Mouse (Mus musculus): ENCODE data around the gene Fbln2. TPM values are rescaled to one million over a fixed set of nuclear protein-coding genes. Genes with fewer than 3 reads are reported as not detected.

The Fbln2 gene
- total RNA-seq, 1 experiment from 2014 or later = not detected

DNA sequence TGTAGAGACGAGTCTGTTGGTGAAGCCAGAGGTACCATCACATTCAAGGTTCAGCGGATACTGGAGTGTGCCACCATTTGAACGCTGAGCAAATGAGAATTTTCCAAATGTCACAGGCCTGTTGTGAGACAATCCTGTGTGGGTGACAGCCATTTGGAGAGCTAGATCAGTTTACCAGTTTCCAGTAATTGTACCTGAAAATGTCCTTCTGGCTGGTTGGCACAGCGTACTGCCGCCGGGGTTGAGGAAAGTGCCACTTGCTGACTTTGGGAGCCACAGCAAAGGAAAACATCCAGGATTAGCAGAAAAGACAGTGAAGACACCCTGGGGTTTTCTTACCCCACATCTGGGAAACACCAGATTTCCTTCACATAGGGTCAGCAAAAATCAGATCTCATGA, 22.3 kb upstream of the Fbln2 start:
- ATAC-seq (ENCODE audit: extremely low read depth, insufficient number of reproducible peaks, low FRiP score, poor library complexity, severe bottlenecking) = no peak

DNA sequence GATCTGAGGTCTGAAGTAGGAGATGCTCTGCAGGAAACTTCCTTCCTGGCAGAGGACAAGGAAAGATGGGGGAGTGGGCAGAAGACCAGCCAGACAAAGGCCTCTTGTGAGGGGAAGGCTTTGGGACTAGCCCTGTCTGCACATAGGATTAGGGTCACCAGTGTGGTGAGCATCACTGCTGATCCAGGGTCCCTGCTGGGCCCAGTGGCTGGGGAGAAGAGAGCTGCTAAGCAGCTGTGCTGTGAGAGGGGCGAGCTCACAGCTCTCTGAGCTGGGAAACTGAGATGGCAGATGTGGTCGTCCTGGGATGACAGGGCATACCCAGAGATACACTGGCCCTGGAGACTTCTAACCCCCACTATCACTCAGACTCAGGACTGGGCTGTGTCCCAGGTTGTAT, 20.8 kb upstream of the Fbln2 start:
- ATAC-seq (ENCODE audit: extremely low read depth, insufficient number of reproducible peaks, low FRiP score, poor library complexity, severe bottlenecking) = no peak

DNA sequence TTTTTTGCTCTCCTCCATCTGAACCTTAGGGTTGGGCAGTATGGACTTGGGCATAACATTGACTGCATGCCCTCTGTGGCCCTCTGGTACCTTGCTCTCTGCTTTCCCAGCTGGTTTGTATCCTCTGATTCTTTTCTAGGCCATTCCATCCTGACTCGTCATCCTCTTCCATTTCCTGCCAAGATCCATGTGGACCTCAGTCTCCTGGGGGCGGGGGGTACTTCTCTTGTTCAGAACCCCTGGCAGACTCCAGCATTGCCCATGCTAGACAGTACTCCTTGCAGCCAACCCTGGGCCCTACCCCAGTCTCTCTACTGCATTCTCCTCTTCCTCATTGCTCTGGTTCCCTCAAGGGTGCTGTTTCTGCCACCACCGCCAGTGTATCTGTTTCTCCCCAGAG, 19.8 kb upstream of the Fbln2 start:
- no peak for ATAC-seq (ENCODE audit: extremely low read depth, insufficient number of reproducible peaks, low FRiP score, poor library complexity, severe bottlenecking)

DNA sequence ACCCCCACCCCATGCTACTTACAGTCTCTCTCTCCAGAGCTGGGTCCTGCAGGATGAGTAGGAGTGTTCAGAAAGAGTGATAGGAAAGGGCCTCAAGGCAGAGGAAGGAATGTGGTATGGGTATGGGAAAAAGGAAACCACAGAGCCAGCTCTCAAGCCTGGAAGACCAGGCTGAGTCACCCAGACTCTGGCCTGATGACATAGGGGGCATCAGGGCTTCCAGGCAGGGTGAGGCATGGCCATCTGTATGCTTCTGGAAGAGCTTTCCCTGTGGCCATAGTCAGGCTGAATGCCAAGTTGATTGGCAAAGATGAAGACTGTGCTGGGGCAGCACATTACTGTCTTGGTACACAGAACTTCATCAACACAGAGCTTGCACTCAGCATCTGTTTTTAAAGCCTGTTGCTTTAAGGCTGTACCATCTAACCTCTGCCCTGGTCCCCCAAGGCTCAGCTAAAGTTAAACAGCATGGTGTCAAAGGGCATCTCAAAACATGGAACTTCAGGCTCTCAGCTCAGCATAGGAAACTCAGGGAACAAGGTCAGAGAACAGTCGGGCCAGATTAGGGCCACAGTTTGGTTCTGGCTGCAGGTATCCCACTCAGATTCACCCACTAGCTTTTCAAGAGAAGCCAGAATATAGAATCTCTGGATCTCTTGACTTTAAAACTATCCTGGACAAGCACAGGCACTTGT, 19.3 kb upstream of the Fbln2 start:
- no peak for ATAC-seq (ENCODE audit: extremely low read depth, insufficient number of reproducible peaks, low FRiP score, poor library complexity, severe bottlenecking)

DNA sequence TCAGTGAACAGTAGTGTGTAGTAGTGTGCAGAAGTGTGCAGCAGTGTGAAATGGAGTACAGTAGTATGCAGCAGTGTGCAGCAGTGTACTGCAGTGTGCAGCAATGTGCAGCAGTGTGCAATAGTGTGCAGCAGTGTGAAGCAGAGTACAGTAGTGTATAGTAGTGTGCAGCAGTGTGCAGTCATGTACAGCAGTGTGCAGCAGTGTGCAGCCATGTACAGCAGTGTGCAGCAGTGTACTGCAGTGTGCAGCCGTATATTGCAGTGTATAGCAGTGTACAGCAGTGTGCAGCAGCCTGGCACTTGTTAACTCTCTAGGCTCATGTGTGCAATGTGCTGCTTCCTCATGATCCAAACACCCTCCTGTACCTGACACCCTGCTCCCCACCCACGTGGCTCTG, 13.8 kb upstream of the Fbln2 start:
- no peak for ATAC-seq (ENCODE audit: extremely low read depth, insufficient number of reproducible peaks, low FRiP score, poor library complexity, severe bottlenecking)

DNA sequence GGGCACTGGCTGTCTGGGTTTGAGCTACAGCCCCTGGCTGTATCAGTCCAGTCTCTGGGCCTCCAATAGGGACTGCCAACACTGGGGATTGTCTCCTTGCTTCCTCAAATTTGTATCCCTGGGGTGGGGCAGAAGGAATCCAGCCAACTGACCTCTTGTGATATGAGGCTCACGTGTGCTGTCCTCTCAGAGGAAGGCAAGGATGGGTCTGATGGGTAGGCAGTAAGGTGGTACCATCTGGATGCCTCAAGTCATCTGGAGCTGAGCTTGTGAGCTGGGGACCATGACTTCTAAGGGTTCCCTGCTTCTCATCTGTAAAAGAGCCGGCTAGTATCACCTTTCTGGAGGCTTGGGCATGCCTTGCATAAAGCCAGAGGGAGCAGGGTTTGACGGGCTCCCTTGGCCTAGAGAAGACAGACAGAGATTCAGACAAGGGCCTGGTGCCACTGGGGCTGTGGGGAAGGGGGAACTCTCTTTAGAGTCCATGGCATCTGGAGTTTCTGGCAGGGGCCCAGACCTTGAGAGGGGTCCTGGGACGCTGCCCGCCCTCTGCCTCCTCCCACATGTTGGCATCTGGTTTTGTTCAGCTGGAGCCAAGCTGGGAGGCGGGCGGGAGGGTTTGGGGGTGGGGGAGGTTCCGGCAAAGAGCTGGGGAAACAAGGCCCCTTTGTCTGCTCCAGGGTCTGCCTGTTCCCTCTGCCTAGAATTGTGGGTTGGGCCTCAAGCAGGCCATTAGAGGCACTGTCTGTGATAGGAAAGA, 11.6 kb upstream of the Fbln2 start:
- ATAC-seq (ENCODE audit: extremely low read depth, insufficient number of reproducible peaks, low FRiP score, poor library complexity, severe bottlenecking) = no peak

DNA sequence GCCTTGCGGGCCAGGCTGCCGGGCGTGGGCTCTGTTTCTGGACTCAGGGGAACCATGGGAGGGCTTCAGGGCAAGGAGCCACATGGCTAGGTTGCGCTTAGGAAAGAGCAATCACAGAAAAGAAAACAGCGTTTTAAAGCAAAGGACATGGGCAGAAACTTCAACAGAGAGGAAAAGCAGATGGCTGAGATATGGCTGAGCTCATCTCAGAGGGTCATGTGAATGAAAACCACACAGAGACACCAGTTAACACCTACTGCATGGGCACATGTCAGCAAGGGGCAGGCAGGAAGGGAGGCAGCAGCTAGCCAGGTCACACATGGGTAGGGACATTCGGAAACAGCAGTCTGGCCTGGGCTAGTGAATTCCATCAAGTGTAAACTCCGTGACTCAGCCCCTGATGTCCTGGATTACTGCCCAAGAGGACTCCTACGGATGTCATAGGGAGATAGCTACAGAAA, 10.3 kb upstream of the Fbln2 start:
- ATAC-seq (ENCODE audit: extremely low read depth, insufficient number of reproducible peaks, low FRiP score, poor library complexity, severe bottlenecking) = no peak

DNA sequence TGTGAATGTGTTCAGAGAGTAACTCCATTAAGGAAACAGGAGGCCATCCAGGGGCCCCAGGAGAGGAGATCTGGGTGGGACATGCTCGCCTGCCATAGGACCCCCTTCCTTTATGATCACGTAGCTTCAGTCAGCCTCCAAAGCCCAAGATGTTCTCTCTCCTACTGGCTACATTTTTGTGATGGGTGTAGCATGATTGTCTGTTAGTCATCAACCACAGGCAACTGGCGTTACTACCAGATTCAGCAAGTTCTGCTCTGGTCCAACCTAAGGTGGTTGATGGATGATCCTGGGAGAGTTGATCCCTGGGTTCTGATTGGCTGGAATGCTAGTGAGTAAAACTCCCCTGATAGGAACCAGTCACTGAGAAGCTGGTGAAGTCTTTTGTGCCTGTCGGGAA, 9.7 kb upstream of the Fbln2 start:
- no peak for ATAC-seq (ENCODE audit: extremely low read depth, insufficient number of reproducible peaks, low FRiP score, poor library complexity, severe bottlenecking)

DNA sequence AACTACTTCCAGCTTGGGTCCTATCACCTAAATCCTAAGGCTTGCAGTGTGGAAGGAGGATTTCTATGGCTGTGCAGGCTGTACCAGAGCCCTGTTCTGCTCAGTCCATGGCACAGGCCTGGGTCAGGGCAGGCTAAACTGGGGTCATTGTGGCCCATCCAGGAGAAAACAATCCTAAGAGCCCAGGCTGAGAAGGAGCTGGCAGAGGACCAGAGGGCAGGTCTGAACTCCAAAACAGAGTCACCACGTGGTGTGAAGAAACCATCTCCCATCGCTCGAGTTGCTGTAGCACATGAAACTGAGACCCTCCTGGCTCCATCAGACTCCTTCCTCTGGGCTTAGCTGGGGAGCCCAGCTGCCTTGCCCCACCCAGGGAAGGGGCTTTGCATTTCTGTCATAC, 6.9 kb upstream of the Fbln2 start:
- no peak for ATAC-seq (ENCODE audit: extremely low read depth, insufficient number of reproducible peaks, low FRiP score, poor library complexity, severe bottlenecking)

DNA sequence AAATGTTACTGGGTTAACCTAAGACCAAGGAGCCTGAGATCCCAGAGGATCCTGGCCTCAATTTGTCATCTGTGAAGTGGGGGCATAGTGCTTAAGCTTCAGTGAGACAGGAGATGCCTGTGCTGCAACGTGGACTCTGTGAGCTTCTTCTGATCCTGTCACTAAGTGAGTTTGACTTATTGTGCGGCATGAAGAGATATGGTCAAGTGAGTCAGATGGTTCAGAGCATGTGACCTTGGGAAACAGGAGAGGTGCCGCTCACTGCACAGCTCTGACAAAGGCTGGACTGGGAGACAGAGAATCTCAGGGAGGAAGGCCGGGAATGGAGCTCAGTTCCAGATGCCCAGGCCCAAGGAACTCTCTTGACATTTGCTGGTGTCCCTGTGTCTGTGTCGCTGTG, 6.5 kb upstream of the Fbln2 start:
- ATAC-seq (ENCODE audit: extremely low read depth, insufficient number of reproducible peaks, low FRiP score, poor library complexity, severe bottlenecking) = no peak

DNA sequence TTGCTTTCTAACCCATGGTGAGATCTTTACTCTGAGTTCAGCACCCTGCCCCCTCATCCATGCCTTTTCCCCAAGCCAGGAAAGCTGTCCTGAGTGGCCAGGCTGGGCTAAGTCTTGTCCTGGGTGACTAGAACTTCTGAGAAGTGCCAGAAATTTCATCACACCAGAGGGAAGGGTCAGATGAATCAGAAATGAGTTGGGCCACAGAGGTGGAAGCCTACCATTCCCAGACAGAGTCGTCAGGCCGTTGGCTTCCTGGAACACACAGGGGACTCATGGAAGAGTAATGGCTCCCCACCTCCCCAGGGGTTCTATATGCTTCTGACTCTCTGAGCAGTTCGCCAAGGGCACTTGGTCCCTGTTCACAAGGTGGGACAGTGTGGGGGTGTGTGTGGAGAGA, 4.8 kb upstream of the Fbln2 start:
- no peak for ATAC-seq (ENCODE audit: extremely low read depth, insufficient number of reproducible peaks, low FRiP score, poor library complexity, severe bottlenecking)

DNA sequence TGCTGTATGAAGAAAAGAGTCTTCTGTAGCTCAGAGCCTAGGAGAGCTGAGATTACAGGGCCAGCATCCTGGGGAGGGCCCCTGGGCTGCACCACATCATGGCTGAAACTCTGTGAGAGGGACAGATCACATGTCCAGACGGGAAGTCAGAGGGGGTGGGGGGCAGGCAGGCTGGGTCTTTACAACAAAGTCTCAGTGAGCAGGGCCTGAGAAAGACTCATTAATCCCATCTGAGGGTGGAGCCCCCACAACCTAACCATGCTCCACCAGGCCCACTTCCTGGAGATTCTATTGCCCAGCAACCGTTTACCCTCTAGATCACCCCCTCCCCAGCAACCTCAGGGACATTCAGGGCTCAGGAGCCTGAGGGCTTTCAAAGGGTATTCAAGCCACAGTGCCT, 2.5 kb upstream of the Fbln2 start:
- no peak for ATAC-seq (ENCODE audit: extremely low read depth, insufficient number of reproducible peaks, low FRiP score, poor library complexity, severe bottlenecking)

DNA sequence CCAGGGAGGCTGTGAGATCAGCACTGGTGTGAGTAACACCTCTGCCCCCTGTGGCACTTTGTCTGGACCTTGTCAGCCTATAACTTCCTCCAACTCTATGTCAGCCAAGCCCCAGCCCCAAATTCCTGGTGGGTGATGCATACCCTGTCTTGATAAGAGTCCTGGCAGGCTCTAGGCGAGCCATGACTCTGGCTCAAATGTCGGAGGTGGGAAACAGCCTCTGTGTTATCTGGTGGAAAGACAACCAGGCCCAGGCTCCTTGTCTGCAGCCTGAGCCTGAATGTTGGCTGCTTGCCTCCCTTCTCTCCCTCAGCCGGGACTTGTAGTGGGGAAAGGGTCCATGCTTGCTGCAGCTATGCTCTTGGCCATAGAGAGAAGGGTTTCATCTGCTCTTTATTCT, 1.4 kb upstream of the Fbln2 start:
- no peak for ATAC-seq (ENCODE audit: extremely low read depth, insufficient number of reproducible peaks, low FRiP score, poor library complexity, severe bottlenecking)

DNA sequence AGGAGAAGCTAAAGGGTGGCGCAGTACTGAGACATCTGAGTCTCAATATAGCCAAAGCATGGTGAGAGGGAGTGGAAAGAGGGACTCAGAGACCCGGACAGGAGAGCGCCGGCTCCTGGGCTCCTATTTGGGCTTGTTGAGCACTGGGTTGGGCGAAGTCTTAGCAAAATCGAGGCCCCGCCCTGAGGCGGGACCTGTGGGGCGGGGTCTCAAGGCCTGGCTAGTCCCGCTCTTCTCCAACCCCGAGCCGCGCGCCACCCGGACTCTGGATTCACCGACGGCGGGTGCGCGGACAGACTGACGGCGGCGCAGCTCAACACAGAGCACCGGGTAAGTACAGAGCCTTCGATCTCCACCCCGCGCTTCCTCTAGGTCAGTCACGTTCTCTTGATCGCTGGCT, 316 bp downstream of the Fbln2 start:
- ATAC-seq (ENCODE audit: extremely low read depth, insufficient number of reproducible peaks, low FRiP score, poor library complexity, severe bottlenecking) = no peak

DNA sequence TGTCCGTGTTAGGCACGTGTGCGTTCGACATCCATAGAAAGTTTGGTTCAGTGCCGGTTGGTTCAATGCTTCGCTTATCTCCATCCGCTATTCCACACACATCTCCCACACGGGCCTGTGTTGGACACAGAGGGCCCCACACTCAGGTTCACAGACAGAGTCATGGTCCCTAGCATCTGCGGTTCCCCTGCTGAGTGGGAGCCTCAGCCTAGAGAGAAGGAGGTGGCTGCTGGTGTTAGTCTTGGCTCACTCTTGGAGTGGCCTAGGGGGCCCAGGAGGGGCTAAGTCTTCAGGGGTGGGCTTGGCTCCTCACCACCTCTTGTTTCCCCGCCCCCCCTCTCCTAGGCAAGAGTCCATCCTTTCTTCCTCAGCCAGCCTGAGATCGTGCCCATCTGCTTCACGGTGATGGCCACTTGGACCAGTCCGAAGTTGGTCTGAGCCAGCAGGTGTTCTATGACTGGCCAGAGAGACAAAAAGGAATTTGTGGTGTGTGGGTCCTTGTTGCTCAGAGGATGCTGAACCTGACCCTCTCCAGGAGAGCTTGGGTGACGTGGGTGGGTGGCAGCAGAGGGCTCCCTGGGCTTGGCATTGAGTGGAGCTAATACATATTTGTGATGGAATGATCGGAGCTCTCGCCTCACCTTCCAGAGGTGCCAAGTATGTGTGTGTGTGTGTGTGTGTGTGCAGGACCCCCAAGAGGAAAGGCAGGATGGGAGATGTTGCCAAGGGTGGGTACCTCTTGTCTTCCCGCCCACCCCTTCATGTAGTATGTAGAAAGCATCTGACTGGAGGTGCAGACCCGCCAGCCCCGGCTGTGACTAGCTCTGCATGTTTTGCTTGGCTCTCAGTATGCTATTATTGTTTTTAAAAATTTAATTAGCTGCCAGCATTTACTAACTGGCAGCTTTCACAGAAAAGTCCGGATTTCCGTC, 1.3 kb downstream of the Fbln2 start:
- no peak for ATAC-seq (ENCODE audit: extremely low read depth, insufficient number of reproducible peaks, low FRiP score, poor library complexity, severe bottlenecking)

DNA sequence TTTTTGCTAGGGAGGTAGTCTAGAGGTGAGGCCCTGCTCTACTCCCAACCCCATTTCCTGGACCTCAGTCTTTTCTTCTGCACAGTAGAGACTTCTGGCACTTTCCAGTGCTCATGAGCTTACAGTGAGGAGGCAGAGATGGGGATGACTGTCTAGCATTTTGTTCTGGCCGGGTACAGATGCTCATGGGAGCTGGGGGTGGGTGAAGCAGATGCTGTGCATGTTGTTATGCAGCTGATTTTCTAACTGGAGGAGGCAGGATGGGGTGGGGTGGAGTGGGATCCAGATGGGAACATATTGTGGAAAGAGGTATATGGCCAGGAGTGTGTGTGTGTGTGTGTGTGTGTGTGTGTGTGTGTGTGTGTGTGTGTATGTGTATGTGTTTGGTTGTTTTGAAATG, 3.2 kb downstream of the Fbln2 start:
- no peak for ATAC-seq (ENCODE audit: extremely low read depth, insufficient number of reproducible peaks, low FRiP score, poor library complexity, severe bottlenecking)

DNA sequence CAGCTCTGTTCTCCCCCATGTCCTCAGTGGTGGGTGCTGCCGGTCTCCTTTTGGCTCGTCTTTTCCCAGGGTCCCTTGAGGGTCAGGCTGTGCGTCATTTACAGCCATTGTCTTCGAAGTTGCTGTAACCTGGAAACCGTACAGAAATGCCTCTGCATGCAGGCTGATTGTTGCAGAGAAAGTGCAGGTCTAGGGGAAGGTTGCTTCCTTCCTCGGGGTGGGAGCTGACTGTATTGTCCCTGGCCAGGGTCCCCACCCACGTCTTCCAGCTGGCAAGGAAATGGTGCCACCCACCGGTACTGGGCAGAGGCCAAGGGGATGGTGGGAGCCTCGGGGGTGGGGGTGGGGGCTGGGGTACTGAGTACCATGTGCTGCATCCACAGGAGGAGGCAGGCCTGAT, 6.2 kb downstream of the Fbln2 start:
- no peak for ATAC-seq (ENCODE audit: extremely low read depth, insufficient number of reproducible peaks, low FRiP score, poor library complexity, severe bottlenecking)

DNA sequence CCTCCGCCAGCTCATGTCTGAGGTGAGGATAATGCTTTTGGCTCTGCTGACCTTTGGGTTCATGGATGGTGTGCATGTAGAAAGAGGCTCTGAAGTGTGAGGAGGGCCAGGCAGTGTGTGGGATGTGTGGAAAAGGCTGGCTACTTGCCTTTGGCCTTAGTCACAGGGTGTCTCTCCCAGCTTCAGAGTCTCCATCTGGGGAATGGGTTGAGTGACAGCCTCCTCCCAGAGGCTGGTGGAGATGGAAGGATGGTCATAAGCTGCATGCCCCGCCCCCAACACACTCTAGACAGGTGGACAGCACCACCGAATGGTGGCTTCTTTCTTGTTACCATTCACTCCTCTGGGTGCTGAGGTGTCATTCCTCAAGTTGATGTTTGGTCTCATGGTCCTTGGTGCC, 6.6 kb downstream of the Fbln2 start:
- no peak for ATAC-seq (ENCODE audit: extremely low read depth, insufficient number of reproducible peaks, low FRiP score, poor library complexity, severe bottlenecking)

DNA sequence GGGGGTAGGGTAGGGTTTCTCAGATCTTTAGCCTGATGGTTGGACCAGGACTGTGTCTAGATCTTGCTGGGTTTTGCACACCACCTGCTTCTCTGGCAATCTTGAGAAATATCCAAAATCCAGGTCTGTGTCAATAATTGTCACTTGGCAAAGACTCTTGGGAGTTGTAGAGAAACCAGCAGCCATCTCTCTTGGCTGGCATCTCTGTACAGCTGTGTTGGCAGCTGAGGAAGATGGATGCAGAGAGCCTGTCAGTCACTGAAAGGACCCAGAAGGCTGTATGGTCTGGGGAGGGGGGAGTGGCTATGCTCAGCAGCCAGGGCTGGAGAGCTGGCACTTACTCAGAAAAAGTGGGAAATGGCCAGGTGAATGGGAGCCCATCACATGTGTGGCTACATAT, 7.8 kb downstream of the Fbln2 start:
- ATAC-seq (ENCODE audit: extremely low read depth, insufficient number of reproducible peaks, low FRiP score, poor library complexity, severe bottlenecking) = no peak

DNA sequence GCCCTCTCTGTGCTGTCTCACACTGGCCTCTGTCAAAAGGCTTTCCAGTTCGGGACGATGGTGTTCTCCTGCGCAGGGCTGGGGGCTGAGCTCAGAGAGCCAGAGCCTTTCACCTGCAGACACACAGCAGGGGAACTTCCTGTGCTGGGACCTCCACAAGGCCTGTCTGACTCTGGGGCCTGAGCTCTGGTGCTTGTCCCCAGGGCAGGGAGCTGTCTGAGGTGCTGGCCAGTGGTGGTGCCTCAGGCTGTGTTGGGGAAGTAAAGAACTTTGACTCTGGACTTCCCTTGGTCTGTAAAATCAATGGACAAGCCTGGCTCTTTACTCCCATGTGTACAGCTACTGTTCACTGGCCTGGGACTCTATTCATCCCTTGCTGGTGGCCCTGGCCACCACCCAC, 8.8 kb downstream of the Fbln2 start:
- ATAC-seq (ENCODE audit: extremely low read depth, insufficient number of reproducible peaks, low FRiP score, poor library complexity, severe bottlenecking) = no peak
